9 mouse cellular contexts compared by ENCODE assay signal in the genomic region with DNA sequence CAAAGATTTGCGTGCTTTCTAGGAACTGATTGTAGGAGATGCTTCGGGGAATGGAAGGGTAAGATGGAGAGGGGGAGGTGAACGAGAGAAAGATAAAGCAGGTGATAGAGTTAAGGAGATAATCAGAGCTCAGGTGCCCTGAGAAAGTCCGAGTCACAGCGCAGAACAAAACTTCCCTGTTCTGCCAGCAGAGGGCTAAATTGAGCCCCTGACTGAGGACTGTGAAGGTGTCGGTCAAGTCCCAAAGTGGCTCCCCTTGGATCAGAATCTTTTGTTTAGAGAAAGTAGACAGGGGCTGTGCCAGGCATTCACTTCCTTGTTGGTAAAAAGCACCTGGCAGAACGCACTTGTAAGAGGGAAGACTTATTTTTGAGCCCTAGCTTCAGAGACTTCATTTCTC. TPM values are rescaled to one million over a fixed set of nuclear protein-coding genes. Genes with fewer than 3 reads are reported as not detected.
A peak's percentile ranks its signal among the peaks of the same experiment; 100 is the strongest.
DNase-seq lines count a peak whose midpoint lies in the region; ATAC-seq and TF ChIP-seq lines count a peak whose summit lies in the region.
"Had no signal": no experiment of that assay in that cellular context is flagged by ENCODE, and none has a peak within 500 bp of the region (broad histone marks: within the 10 kb centered on the region; RNA-seq: fewer than 3 reads in every experiment).

No protein-coding gene starts in this region.

- 23% methylated on average over 7 of the region's 7 CpGs for WGBS in heart, postnatal 0 days

- intact Hi-C loops in heart, postnatal 25 days (cut with DNase I): loop anchor here (5.0 kb wide), 1 partner anchor 98 kb away; no protein-coding TSS in a partner anchor

- no peaks in the 10 kb centered on the region for H3K36me3 ChIP-seq in heart, postnatal 0 days (replicated peaks; ENCODE audit: control insufficient read depth, insufficient read depth, low read length)
- no peaks in the 10 kb centered on the region for H3K36me3 ChIP-seq in splenic B cell, adult 2 months (ENCODE audit: control insufficient read depth, insufficient read depth, low read length, poor library complexity, severe bottlenecking)
- H3K36me3 ChIP-seq: neural tube, embryonic 12.5 days had no signal

- no peak overlapping the region for H3K4me2 ChIP-seq in heart, postnatal 0 days (ENCODE audit: low read depth, low read length)
- H3K4me2 ChIP-seq: neural tube, embryonic 12.5 days had no signal

- ATAC-seq in heart, postnatal 0 days (ENCODE audit: insufficient read depth, low read depth): no peak
- ATAC-seq in inflammation-experienced regulatory T-cells, adult 6 months: no peak

- no peak for TF ChIP-seq EP300 in heart, postnatal 0 days (IDR thresholded peaks at IDR 0.05; ENCODE audit: low read depth)

- H3K27ac ChIP-seq in heart, postnatal 0 days (ENCODE audit: low read depth): no peak overlapping the region
- H3K27ac ChIP-seq: neural tube, embryonic 12.5 days had no signal

- 0 out of 2 replicates have a peak, but pooled peaks cover 3% of the 10 kb centered on the region for H3K4me1 ChIP-seq in heart, postnatal 0 days (ENCODE audit: control insufficient read depth, insufficient read depth)
- H3K4me1 ChIP-seq: neural tube, embryonic 12.5 days had no signal

- no peak overlapping the region for H3K9ac ChIP-seq in heart, postnatal 0 days (replicated peaks; ENCODE audit: low read depth, low read length)
- H3K9ac ChIP-seq: neural tube, embryonic 12.5 days had no signal

- H3K9me3 ChIP-seq in heart, postnatal 0 days (replicated peaks; ENCODE audit: control insufficient read depth, low read length): no peaks in the 10 kb centered on the region
- H3K9me3 ChIP-seq: neural tube, embryonic 12.5 days had no signal

- H3K4me3 ChIP-seq in heart, postnatal 0 days (ENCODE audit: low read depth, low read length): no peak overlapping the region
- H3K4me3 ChIP-seq: neural tube, embryonic 12.5 days had no signal

- 0 out of 2 replicates have a peak, but pooled peaks cover 6% of the 10 kb centered on the region for H3K27me3 ChIP-seq in heart, postnatal 0 days (ENCODE audit: control insufficient read depth, insufficient read depth, low read length)
- no peaks in the 10 kb centered on the region for H3K27me3 ChIP-seq in splenic B cell, adult 2 months (ENCODE audit: control insufficient read depth, insufficient read depth, low read length, poor library complexity, severe bottlenecking)

- DNase-seq in heart, postnatal 0 days (ENCODE audit: low spot score): no peak
- DNase-seq in heart, postnatal 25 days (ENCODE audit: low spot score): no peak
- DNase-seq in ovary, postnatal 14 days (ENCODE audit: low spot score): peak; percentile 18
- DNase-seq in ovary, postnatal 36 days (ENCODE audit: low spot score): no peak
- DNase-seq in embryo, embryonic 9.5 days (ENCODE audit: extremely low spot score): peak; percentile 40
- DNase-seq in splenic B cell, adult 2 months (ENCODE audit: low read depth, low spot score): peak; percentile 30
- no peak for DNase-seq in urinary bladder, adult 18-20 months (ENCODE audit: low spot score in 2 of 2)

- TF ChIP-seq CTCF in heart, postnatal 0 days (IDR thresholded peaks at IDR 0.05; ENCODE audit: low read depth): peak; percentile 57

RNA-seq across cellular contexts. Expression of a gene that starts 4.3 kb away (rescaled TPM):
- 0.76 and 5.5 TPM in 2 replicates for total RNA-seq in heart, postnatal 0 days (2014; rRNA removed; ENCODE audit: low replicate concordance)
- 0.22 and 0.30 TPM in 2 replicates for polyA plus RNA-seq in heart, postnatal 0 days (2015; fragmentation: Nextera tagmentation; extraction: Ambion mirVana)
- total RNA-seq in heart, postnatal 25 days (2021): under 1 TPM; 0.08 to 0.11 TPM
- under 1 TPM in 1 of 3 experiments, not detected in 2; 0.13 TPM for polyA plus RNA-seq in inflammation-experienced regulatory T-cells, adult 6 months (2017; shearing (Covaris generic))

Comparison
In these comparisons a context has a peak if more than half of its experiments do, and no peak if none do; other contexts are left out.
1. DNase-seq: peak in ovary, postnatal 14 days (single experiment), embryo, embryonic 9.5 days (single experiment) and splenic B cell, adult 2 months (single experiment); none in heart, postnatal 0 days (single experiment), heart, postnatal 25 days (single experiment), ovary, postnatal 36 days (single experiment) and urinary bladder, adult 18-20 months (0 of 2).